Mouse (Mus musculus) liver, embryonic 14.5 days (tissue): ENCODE measurements around the gene Olah.

ENCODE experiments used
- CTCF ChIP-seq: IDR thresholded peaks from 2 replicates; pipeline ENCODE4 v1.5.1; 2016; ENCODE audit warnings: antibody characterized with exemption, low read depth, control low read depth
- EP300 ChIP-seq: IDR thresholded peaks from 2 replicates; pipeline ENCODE4 v1.6.1; 2016; ENCODE audit warnings: antibody characterized with exemption, low read depth

DNA sequence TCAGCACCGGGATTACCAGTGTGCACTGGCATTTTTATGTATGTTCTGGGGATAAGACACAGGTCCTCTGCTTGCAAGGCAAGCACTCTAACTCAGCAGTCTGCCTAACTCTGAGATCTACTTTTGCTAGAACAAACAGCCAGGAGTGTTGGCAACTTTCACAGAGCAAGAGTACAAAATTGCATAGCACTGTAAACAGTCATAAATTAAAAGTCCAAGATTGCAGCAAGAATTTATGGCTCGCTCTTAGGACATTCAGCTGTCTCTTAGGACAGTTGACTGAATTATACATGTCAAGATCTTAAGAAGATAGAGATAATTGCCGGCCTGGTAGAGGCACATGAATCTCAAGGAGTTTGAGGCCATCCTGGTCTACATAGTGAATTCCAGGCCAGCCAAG is 40.7 kb downstream of the Olah start:
- TF ChIP-seq EP300 = no peak
- no peak for TF ChIP-seq CTCF
